Comparison of ENCODE assay signal across 21 mouse cellular contexts in the genomic region with DNA sequence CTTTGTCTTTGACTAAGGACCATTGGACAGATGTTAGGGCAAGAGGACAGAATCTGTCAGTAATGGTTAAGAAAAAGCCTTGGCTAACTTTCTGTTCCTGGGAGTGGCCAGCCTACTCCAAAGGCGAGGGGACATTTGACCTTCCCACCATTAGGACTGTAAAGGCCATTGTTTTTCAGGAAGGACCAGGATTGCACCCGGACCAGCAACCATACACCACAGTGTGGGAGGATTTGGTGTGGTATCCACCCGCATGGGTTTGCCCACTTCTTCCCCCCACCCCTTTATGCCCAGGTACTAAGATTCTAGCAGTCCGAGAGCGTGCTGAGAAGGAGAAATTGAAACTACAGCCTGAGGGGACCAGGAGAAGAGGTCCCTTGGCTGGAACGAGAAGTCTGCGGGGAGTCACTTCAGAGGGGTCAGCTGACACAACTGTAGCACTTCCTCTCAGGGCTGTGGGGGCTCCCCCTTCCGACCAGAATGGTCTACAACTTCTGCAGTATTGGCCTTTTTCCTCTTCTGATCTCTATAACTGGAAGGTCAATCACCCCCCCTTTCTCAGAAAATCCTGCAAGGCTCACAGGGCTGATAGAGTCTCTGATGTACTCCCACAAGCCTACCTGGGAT.
A peak's percentile ranks its signal among the peaks of the same experiment; 100 is the strongest.
DNase-seq lines count a peak whose midpoint lies in the region; ATAC-seq and TF ChIP-seq lines count a peak whose summit lies in the region.
"Had no signal": no experiment of that assay in that cellular context is flagged by ENCODE, and none has a peak within 500 bp of the region (broad histone marks: within the 10 kb centered on the region; RNA-seq: fewer than 3 reads in every experiment).

No protein-coding gene starts in this region.

- no peaks in the 10 kb centered on the region for H3K27me3 ChIP-seq in heart, embryonic 15.5 days
- H3K27me3 ChIP-seq in heart, adult 2 months (ENCODE audit: control insufficient read depth, insufficient read depth, low read length), result no peaks in the 10 kb centered on the region
- no peaks in the 10 kb centered on the region for H3K27me3 ChIP-seq in liver, postnatal 0 days (ENCODE audit: insufficient read depth, low read length)
- H3K27me3 ChIP-seq in liver, embryonic 11.5 days (replicated peaks; ENCODE audit: control insufficient read depth, insufficient read depth, low read length), result no peaks in the 10 kb centered on the region
- H3K27me3 ChIP-seq in stomach, postnatal 0 days (ENCODE audit: control insufficient read depth, insufficient read depth, low read length), result no peaks in the 10 kb centered on the region
- H3K27me3 ChIP-seq: forebrain, embryonic 12.5 days; limb, embryonic 12.5 days; liver, embryonic 15.5 days; megakaryocyte, embryonic 14.5 days had no signal

- H3K4me1 ChIP-seq in heart, embryonic 15.5 days (replicated peaks), result no peaks in the 10 kb centered on the region
- no peaks in the 10 kb centered on the region for H3K4me1 ChIP-seq in heart, adult 2 months (ENCODE audit: control insufficient read depth, insufficient read depth, low read length)
- no peaks in the 10 kb centered on the region for H3K4me1 ChIP-seq in liver, postnatal 0 days (ENCODE audit: insufficient read depth)
- no peaks in the 10 kb centered on the region for H3K4me1 ChIP-seq in liver, embryonic 11.5 days (replicated peaks; ENCODE audit: control insufficient read depth, insufficient read depth, low read length)
- H3K4me1 ChIP-seq in stomach, postnatal 0 days (replicated peaks; ENCODE audit: control insufficient read depth, insufficient read depth), result no peaks in the 10 kb centered on the region
- H3K4me1 ChIP-seq: forebrain, embryonic 12.5 days; liver, embryonic 15.5 days; megakaryocyte, embryonic 14.5 days had no signal

- no peaks in the 10 kb centered on the region for H3K9me3 ChIP-seq in heart, embryonic 15.5 days (replicated peaks)
- no peaks in the 10 kb centered on the region for H3K9me3 ChIP-seq in liver, postnatal 0 days (ENCODE audit: low read length)
- no peaks in the 10 kb centered on the region for H3K9me3 ChIP-seq in liver, embryonic 11.5 days (ENCODE audit: control insufficient read depth, low read length)
- H3K9me3 ChIP-seq in stomach, postnatal 0 days (ENCODE audit: control insufficient read depth, low read length), result no peaks in the 10 kb centered on the region
- H3K9me3 ChIP-seq: forebrain, embryonic 12.5 days; limb, embryonic 12.5 days; liver, embryonic 15.5 days had no signal

- H3K4me2 ChIP-seq in heart, embryonic 15.5 days, result no peak overlapping the region
- H3K4me2 ChIP-seq in liver, postnatal 0 days (ENCODE audit: low read depth, low read length), result peak overlapping the region; percentile 18; the same call in 1 of the 2 replicates
- no peak overlapping the region for H3K4me2 ChIP-seq in liver, embryonic 11.5 days
- H3K4me2 ChIP-seq in stomach, postnatal 0 days (replicated peaks; ENCODE audit: low read depth), result no peak overlapping the region
- H3K4me2 ChIP-seq: forebrain, embryonic 12.5 days; limb, embryonic 12.5 days; liver, embryonic 15.5 days had no signal

- no peak for TF ChIP-seq CTCF in heart, adult 2 months (IDR thresholded peaks at IDR 0.05)
- no peak for TF ChIP-seq CTCF in liver, postnatal 0 days (IDR thresholded peaks at IDR 0.05; ENCODE audit: low read depth)
- no peak for TF ChIP-seq CTCF in stomach, postnatal 0 days (IDR thresholded peaks at IDR 0.05; ENCODE audit: low read depth)

- H3K9ac ChIP-seq in heart, embryonic 15.5 days, result no peak overlapping the region
- no peak overlapping the region for H3K9ac ChIP-seq in heart, adult 2 months (ENCODE audit: low read depth, low read length)
- H3K9ac ChIP-seq in liver, postnatal 0 days (replicated peaks), result no peak overlapping the region
- no peak overlapping the region for H3K9ac ChIP-seq in liver, embryonic 11.5 days (ENCODE audit: low read depth, low read length)
- no peak overlapping the region for H3K9ac ChIP-seq in stomach, postnatal 0 days (ENCODE audit: low read length)
- H3K9ac ChIP-seq: forebrain, embryonic 12.5 days; limb, embryonic 12.5 days; liver, embryonic 15.5 days had no signal

- H3K36me3 ChIP-seq in heart, embryonic 15.5 days, result no peaks in the 10 kb centered on the region
- H3K36me3 ChIP-seq in heart, adult 2 months (ENCODE audit: control insufficient read depth, insufficient read depth, low read length), result no peaks in the 10 kb centered on the region
- no peaks in the 10 kb centered on the region for H3K36me3 ChIP-seq in liver, postnatal 0 days (replicated peaks; ENCODE audit: insufficient read depth, low read length)
- H3K36me3 ChIP-seq in liver, embryonic 11.5 days (ENCODE audit: control insufficient read depth, insufficient read depth, low read length), result no peaks in the 10 kb centered on the region
- H3K36me3 ChIP-seq in stomach, postnatal 0 days (ENCODE audit: control insufficient read depth, insufficient read depth, low read length), result no peaks in the 10 kb centered on the region
- H3K36me3 ChIP-seq: forebrain, embryonic 12.5 days; limb, embryonic 12.5 days; liver, embryonic 15.5 days had no signal

- no peak for DNase-seq in heart, adult 2 months
- peak; percentile 15 for DNase-seq in liver, postnatal 0 days
- DNase-seq in liver, embryonic 11.5 days (ENCODE audit: low spot score), result no peak
- DNase-seq in stomach, postnatal 0 days (ENCODE audit: low spot score), result no peak
- DNase-seq in lung, adult 18-20 months, result no peak
- DNase-seq: adrenal gland, postnatal 36 days; cerebellum, adult 2 months; gastrocnemius, postnatal 10 days; heart, postnatal 14 days; lung, postnatal 10 days; midbrain, embryonic 14.5 days; right cerebral cortex, postnatal 14 days had no signal

- no peak for TF ChIP-seq POLR2A in heart, adult 2 months (IDR thresholded peaks at IDR 0.05; ENCODE audit: insufficient read depth, low read depth, low read length)

- ATAC-seq in heart, embryonic 15.5 days (replicated peaks; ENCODE audit: insufficient number of reproducible peaks, insufficient read depth, low FRiP score, low read depth), result 0 out of 2 replicates have a peak, but pooled peaks have one; percentile 18
- no peak for ATAC-seq in liver, postnatal 0 days
- ATAC-seq in liver, embryonic 11.5 days (replicated peaks; ENCODE audit: low FRiP score), result no peak
- ATAC-seq in common myeloid progenitor, adult 5-6 weeks (replicated peaks; ENCODE audit: low read depth, poor library complexity, severe bottlenecking), result peak; percentile 100
- 0 out of 2 replicates have a peak, but pooled peaks have one; percentile 45 for ATAC-seq in stomach, postnatal 0 days (ENCODE audit: low FRiP score, low TSS enrichment)
- ATAC-seq: hindbrain, embryonic 16.5 days; intestine, embryonic 16.5 days had no signal

- H3K4me3 ChIP-seq in heart, embryonic 15.5 days, result no peak overlapping the region
- H3K4me3 ChIP-seq in heart, adult 2 months, result no peak overlapping the region
- no peak overlapping the region for H3K4me3 ChIP-seq in liver, postnatal 0 days (ENCODE audit: low read depth, low read length)
- H3K4me3 ChIP-seq in liver, embryonic 11.5 days (ENCODE audit: low read depth, low read length), result no peak overlapping the region
- no peak overlapping the region for H3K4me3 ChIP-seq in stomach, postnatal 0 days (ENCODE audit: low read depth, low read length)
- H3K4me3 ChIP-seq: forebrain, embryonic 12.5 days; limb, embryonic 12.5 days; liver, embryonic 15.5 days; megakaryocyte, embryonic 14.5 days; myocyte had no signal

- no peaks in the 10 kb centered on the region for H3K79me2 ChIP-seq in heart, adult 2 months (replicated peaks; ENCODE audit: control insufficient read depth, insufficient read depth, low read length)

- intact Hi-C loops in heart, adult 2 months (cut with DNase I), result no loop called here

- no peak for TF ChIP-seq EP300 in heart, adult 2 months (IDR thresholded peaks at IDR 0.05; ENCODE audit: insufficient read depth, low read depth, low read length)
- no peak for TF ChIP-seq EP300 in liver, postnatal 0 days (IDR thresholded peaks at IDR 0.05; ENCODE audit: low read depth)
- no peak for TF ChIP-seq EP300 in stomach, postnatal 0 days (optimal IDR thresholded peaks at IDR 0.05)

- no peak overlapping the region for H3K27ac ChIP-seq in heart, embryonic 15.5 days
- H3K27ac ChIP-seq in heart, adult 2 months, result no peak overlapping the region
- no peak overlapping the region for H3K27ac ChIP-seq in liver, postnatal 0 days (ENCODE audit: low read depth)
- H3K27ac ChIP-seq in liver, embryonic 11.5 days (ENCODE audit: low read depth, low read length), result no peak overlapping the region
- H3K27ac ChIP-seq in stomach, postnatal 0 days (replicated peaks), result no peak overlapping the region
- H3K27ac ChIP-seq: forebrain, embryonic 12.5 days; limb, embryonic 12.5 days; liver, embryonic 15.5 days had no signal

- WGBS in heart, embryonic 15.5 days, result 66% methylated on average over 8 of the region's 8 CpGs
- WGBS in heart, adult 2 months, result 58% methylated on average over 8 of the region's 8 CpGs
- 41% methylated on average over 8 of the region's 8 CpGs for WGBS in liver, postnatal 0 days (ENCODE audit: insufficient replicate concordance)
- WGBS in liver, embryonic 11.5 days, result 76% methylated on average over 8 of the region's 8 CpGs
- 77% methylated on average over 8 of the region's 8 CpGs for WGBS in stomach, postnatal 0 days

Comparison
In these comparisons a context has a peak if more than half of its experiments do, and no peak if none do; other contexts are left out.
1. ATAC-seq: peak in heart, embryonic 15.5 days (single experiment), common myeloid progenitor, adult 5-6 weeks (single experiment) and stomach, postnatal 0 days (single experiment); none in liver, postnatal 0 days (single experiment) and liver, embryonic 11.5 days (single experiment).